Mouse (Mus musculus): ENCODE measurements around the gene Scn10a.

Scn10a gene

DNA sequence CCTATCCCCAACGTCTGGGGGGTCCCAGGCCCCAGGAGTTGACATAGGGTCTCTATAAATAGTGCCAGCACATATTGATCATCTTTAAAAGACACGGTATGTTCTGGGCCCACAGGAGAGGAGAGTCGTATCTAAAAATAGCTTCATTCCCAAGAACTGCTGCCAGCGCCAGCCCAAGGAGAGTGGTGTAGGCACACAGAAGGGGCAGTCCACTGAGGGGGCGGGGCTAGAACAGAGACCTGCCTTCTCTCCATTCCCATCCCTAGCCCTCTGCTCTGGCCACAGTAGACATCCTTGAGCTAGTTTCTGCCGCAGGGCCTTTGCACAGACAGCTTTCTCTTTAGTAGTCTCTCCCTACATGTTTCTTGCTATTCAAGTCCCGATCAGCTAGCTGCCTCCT lies 144.8 kb downstream of the Scn10a start:
- no peak for DNase-seq (ENCODE audit: low spot score)

DNA sequence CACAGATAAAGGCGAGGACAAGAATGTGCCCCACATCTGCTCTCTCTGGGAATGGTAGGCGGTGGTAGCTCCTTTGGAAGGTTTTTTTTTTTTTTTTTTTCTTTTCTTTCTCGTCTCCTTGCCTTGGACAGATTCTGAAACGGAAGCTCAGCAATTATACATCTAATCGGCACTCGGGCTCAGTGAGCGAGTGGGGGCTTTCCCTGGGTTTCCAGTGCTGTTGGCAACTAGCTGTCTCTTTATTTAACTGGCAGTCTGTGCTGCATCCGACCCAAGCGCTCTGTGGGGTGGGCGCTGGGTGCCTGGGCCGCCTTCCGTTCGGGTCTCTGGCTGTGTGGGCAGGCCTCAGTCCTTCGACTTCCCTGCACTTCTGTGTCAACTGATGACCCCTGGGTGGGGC lies 146.1 kb downstream of the Scn10a start:
- no peak for DNase-seq (ENCODE audit: low spot score)

DNA sequence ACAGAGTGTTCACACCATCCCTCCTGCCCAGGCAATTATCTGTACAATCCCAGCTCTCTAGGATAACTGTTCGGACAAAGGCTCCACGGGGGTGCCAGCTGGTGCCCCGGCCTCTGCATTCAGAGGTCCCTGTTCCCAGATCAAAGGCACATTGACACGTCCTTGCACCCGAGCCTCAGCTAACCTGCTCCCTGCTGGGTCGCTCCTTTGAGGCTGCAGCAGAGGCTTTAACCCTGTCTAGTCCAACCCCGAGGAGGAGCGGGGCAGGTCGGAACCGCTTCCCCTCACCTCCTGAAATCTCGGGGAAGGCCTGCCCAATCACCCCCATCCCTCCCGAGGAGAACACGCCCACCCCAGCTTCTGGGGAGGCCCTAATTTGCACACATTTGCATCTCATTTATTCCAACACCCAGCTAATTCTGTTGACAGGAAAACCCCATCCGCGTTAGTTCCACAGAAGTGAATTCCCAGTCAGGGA lies 147.7 kb downstream of the Scn10a start:
- DNase-seq (ENCODE audit: low spot score), result no peak

DNA sequence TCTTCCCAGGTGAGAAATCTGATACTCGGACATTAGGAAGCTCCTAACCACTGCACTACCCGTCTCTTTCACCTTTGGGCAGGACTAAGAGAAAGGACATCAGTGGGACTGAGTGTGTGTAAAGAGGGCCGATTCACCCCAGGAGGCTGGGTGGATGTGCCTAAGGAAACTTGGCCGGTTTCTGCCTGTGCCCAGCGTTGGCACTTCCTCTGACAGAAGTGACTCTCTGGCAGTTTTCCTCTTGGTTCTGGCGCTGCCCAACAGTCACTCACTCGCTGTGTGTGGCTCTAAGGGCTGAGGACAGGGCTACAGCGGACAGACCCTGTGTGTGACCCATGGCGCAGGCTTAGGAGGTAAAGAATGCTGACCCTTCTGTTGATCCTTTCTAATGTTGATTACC lies 148.5 kb downstream of the Scn10a start:
- no peak for DNase-seq (ENCODE audit: low spot score)

DNA sequence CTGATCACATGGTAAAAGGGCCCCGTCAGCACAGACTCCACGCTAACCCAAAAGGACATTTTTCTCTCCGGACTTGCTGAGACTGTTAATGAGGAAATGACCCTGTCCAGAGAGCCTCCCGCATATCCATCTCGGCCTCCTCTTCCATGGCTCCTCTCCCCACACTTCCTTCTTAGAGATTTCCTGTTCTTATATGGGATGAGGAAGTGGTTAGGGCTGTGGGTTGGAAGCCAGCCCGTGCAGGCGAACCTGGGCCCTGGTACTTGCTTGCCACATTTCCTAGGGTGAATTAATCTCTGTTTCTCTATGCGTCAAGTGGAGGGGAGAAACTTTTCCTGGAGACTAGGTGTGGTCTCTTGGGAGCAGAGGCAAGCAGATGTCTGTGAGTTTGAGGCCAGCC lies 150.4 kb downstream of the Scn10a start:
- DNase-seq (ENCODE audit: low spot score), result no peak

DNA sequence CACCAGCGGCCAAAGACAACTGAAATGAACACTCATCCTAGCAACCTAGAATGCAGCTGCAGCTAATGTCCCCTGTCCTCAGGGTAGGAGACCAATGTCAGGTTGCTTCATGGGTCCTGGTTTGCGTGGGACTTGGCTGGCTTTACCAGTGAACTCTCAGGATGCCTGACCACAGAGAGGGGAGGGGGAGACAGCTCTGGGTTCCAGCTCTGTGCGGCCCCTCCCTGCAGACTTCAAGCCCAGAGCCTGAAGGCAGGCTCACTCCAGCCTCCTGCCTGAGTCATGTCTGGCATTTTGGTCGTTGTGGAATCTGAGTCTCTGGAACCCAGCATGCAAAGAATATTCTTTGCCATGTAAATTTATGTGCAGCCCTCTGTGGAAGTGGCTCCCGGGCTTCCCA lies 151.3 kb downstream of the Scn10a start:
- no peak for DNase-seq (ENCODE audit: low spot score)

DNA sequence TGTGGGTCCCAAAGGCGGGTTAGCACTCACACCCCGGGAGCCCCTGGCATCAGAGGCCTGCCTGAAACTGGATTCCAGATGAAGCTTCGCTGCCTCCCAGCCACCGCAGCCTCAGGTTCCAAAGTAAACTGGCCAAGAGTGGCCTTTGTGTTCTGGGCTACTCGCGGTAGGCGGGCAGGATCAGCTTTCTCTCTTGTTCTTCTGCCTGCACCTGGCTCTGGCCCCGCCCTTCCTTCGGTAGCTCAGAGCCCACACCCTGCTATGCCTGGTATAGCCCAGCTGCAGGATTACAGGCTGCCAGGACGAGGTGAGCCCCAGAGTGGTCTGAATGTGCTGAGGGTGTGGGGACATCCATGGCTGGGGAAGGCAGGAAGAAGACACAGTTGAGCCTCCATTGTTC lies 152.9 kb downstream of the Scn10a start:
- no peak for DNase-seq (ENCODE audit: low spot score)

DNA sequence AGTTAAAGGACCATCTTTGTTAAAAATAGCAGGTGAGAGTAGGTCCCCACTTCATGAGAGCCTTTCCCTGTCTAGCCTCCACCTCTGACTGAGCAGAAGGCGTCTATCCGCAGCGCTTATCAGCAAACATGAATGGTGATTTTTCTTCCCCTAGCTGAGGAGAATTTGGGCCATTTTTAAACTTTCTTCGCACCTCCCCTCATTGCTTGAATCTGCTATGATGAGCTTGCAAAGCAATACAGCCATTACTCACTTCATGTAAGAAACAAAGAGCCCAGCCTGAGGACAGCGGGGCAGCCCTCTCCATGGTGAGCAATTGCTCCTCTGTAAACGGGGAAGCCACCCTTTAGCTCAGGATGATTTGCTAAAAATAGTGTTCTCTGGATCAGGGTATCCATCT lies 154.3 kb downstream of the Scn10a start:
- no peak for DNase-seq (ENCODE audit: low spot score)

DNA sequence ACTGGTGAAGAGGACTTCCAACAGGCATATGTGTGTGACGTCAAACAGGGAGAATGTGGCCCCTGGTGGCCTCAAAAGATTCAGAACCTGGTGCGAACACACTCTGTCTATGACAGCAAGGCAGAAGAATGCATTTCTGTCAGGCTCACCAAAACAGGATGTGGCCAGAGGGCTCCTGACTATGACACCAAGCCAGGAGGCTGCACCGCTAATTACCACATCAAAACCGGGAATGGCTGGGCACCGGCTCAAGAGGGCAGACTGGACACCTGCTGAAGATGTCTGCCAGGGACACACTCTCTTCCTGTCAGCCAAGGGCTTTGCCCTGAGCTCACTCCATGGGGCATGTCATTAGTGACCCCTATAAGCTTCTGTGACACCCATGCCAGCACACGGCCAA lies 155.5 kb downstream of the Scn10a start:
- no peak for DNase-seq (ENCODE audit: low spot score)

DNA sequence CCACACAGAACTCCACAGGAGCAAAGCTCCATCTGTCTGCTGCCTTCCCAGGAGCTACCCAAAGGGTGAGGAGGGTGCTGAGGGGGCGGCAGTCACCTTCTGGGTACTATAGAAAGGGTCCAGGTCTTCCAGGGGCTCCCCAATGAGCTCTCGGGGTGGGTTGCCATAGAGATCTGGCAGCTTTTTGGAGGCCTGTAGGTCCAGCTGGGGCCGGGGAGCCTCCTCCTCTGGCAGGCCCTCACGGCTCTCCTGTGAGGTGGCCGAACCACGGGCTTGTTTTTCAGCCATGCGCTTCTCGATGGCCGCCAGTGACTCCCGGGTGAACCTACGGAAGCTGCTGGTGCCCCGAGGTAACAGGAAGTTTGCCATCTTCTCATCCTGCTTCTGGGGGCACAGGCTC lies 156.9 kb downstream of the Scn10a start:
- DNase-seq (ENCODE audit: low spot score), result no peak

DNA sequence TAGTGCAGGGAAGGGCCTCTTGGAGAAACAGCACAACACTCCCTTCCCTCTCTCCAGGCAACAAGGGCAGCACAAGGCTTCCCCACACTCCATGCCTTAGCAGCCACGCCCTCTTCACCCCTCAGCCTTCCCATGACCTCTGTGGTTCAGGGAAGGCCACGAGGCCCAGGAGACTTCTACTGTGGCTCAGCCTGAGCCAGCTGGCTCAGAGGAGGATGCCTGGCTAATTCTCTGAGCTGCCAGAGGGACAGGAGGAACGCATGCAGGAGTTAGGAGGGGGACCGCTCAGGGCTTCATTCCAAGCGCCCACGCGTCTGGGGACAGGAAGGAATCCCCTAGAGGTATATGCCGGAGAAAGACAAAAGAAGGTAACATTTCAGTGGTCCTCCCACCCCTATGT lies 157.4 kb downstream of the Scn10a start:
- DNase-seq (ENCODE audit: low spot score), result no peak

DNA sequence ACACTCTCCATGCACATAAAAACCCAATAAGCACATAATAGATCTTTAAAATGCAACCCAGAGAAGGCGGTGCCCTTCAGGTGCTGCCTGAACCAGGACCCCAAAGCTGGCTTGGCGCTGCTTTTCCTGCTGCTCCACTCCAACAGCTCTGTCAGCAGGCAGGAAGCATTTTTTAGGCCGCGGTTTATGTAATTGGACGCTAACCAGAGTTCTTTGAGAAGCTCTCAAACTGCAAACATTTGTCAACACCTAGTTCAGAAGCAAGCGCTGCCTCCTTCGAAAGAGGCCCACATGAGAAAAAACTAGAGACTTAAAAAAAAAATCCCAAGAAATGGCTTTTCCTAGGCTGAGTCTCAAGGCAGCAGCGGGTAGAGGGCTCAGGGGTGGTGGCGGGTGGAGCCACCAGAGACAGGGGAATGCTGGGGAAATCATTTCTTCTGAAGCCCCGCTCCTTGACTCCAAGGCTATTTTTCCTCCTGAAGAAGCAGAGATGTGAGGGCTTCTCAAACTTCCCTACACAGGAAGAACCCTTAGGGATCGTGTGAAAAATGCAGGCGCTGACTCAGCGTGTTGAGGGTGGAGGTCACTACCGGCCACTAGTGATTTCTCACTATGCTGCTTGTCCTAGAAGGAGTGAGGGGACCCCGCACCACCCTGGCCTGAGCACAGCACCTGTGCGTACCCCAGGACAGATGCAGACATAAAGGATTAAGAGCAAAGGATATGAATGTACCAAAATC lies 159.4 kb downstream of the Scn10a start:
- no peak for DNase-seq (ENCODE audit: low spot score)
